Mouse (Mus musculus): Measurements from ENCODE around the gene Rufy4. TPM values are rescaled to one million over a fixed set of nuclear protein-coding genes. Genes with fewer than 3 reads are reported as not detected.

The Rufy4 gene
- 0.22 TPM in 1 of 4 replicates, not detected in the others for total RNA-seq (2023; ENCODE audit: inconsistent age)

DNA sequence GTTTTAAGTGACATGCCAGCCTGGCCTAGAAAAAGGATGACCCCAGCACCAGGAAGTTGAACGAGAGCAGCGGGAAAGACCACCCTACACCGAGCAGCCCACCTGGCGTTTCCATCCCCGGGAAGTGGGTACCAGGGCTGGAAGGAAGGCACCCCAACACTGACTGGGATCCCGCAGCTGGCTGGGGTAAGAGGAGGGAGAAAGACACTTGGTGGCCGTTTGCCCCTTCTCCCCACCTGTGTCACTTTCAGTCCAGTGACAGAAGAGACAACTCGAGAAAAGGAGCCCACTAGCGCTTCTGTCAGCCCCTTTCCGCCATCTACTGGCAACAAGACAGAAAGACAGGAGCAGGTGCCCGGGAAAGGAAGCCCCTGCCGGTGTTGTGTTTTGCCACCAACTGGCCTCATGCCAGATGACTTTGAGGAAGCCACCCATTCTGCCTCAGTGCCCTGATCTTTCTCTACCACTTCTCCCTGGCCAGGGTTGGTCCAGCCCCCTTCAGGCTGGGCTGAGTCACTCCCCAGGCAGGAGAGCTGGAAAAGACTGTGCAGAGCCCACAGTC lies at the start of gene Rufy4:
TSS of gene Rufy4 (plus strand) at position 551 of the 562 bp plus-strand sequence.

DNA sequence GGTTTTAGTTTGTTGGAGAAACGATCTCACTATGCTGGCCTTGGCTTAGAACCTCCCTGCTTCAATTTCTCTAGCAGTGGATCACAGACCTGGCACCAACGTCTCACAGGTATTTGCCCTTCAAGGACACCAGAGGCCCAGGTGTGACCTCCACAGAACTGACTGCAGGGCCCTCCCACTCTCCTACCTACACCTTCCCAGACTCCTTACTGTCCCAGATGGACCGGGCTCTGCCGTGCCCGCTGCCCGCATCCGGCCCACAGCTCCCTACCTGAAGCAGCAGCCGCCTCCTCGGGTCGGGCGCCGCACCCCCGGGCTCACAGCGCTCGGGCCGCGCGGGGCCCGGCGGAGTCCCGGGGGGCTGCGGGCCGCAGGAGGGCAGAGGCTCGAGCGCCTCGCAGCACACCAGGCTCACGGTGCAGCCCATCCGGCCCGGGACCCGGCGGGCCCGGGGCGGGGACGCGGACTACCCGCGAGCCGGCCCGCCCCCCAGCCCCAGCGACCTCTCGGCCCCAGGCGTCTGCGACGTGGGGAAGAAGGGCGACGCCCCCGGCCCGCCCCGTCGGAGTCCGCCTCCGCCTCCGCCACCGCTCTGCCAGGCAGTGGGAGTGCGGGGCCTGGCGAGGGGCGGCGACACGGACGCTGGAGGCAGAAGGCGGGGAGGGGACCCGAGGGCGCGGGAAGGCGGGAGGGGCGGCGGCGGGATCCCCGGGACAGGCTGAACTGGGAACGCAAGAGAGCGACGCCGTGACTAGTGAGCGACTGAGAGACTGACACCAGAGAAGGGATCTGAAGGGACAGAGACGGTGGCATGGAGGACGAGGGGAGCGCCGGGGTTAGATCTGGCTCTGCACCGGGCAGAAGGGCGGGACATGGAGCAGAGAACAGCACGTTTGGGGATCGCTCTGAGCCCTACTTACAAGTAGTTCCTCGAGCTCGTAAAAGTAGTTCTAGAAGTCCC lies 1.0 kb upstream of the Rufy4 start, which contains the start of gene Tns1:
TSS of gene Tns1 (minus strand) at position 429 of the 961 bp plus-strand sequence.

GRCm38 (mm10) chr1:74153461-74154184 lies 28.3 kb downstream of the Rufy4 start, which contains the start of gene Cxcr2:
Cxcr2 (plus strand) TSS chr1:74153989.

DNA sequence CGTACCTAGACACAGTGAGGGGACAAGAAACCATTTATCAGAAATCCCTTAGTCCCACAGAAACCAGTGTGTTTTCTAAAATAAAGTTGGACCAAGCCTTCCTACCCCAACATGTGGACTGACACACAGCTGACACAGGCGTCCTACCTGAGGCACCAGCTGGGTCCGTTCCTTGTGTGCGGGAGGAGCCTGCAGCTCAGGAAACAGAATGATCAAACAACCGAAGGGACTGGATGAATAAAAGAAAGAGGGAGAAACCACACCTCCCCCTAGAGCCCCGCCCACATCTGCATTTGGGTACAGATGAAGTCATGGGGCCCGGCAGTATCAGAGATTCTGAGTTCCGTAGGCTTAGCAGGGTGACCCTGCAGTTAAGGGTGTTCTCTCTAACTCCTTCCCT lies 69.1 kb downstream of the Rufy4 start, which contains the start of gene Cxcr1:
TSS of gene Cxcr1 (minus strand) at position 187 of the 400 bp plus-strand sequence.

Other genes with a start within 250 kb of the Rufy4 start
- 3.8 to 6.9 TPM (median 5.7 TPM) in 4 replicates for gene Tns1, start 1.1 kb upstream of the Rufy4 start, total RNA-seq (2023; ENCODE audit: inconsistent age)
- 0.15 TPM in 1 of 4 replicates, not detected in the others for gene Cxcr2, start 28.4 kb downstream of the Rufy4 start, total RNA-seq (2023; ENCODE audit: inconsistent age)
- not detected in 4 replicates for gene Cxcr1, start 69.1 kb downstream of the Rufy4 start, total RNA-seq (2023; ENCODE audit: inconsistent age)
- 412 to 422 TPM (median 418 TPM) in 4 replicates for gene Arpc2, start 110.5 kb downstream of the Rufy4 start, total RNA-seq (2023; ENCODE audit: inconsistent age)
- gene Gpbar1, start 153.0 kb downstream of the Rufy4 start, total RNA-seq (2023; ENCODE audit: inconsistent age) = 1.2 to 2.0 TPM (median 1.5 TPM) in 4 replicates
- gene Aamp, start 159.2 kb downstream of the Rufy4 start, total RNA-seq (2023; ENCODE audit: inconsistent age) = 110 to 122 TPM (median 111 TPM) in 4 replicates
- 17.8 to 25.0 TPM (median 21.2 TPM) in 4 replicates for gene Pnkd, start 159.4 kb downstream of the Rufy4 start, total RNA-seq (2023; ENCODE audit: inconsistent age)
- 3.2 to 4.3 TPM (median 3.7 TPM) in 4 replicates for gene Tmbim1, start 180.1 kb downstream of the Rufy4 start, total RNA-seq (2023; ENCODE audit: inconsistent age)
- gene Catip, start 236.6 kb downstream of the Rufy4 start, total RNA-seq (2023; ENCODE audit: inconsistent age) = not detected in 4 replicates
- gene Slc11a1, start 249.7 kb downstream of the Rufy4 start, total RNA-seq (2023; ENCODE audit: inconsistent age) = 4.9 to 8.1 TPM (median 5.6 TPM) in 4 replicates

Data from B cell, adult (primary cell).